Mouse (Mus musculus) brain, adult 2 months (tissue): Measurements from ENCODE around the gene Cd69.

ENCODE experiments used
- DNase-seq: peaks from one replicate; pipeline ENCODE4 v3.0.0; 2011; ENCODE audit warnings: low read depth, low spot score

Gene Cd69

DNA sequence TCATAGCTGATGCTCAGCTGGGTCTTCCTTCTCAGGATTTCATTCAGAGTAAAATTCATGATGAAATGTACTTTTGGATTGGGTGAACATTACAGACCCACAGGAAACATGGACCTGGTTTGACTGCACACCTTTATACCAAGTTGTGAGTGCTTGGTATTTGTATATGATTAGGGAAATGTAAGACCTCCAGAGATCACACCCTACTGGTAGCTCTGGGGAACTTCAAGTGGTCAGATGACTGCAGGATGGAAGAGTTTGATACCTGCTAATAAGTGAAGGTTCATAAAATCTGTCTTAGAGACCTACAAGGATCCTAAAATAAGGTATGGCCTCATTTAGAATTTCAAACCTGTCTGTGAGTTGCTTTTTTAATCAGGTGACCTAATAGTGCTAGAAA lies 27.0 kb downstream of the Cd69 start:
- no peak for DNase-seq

DNA sequence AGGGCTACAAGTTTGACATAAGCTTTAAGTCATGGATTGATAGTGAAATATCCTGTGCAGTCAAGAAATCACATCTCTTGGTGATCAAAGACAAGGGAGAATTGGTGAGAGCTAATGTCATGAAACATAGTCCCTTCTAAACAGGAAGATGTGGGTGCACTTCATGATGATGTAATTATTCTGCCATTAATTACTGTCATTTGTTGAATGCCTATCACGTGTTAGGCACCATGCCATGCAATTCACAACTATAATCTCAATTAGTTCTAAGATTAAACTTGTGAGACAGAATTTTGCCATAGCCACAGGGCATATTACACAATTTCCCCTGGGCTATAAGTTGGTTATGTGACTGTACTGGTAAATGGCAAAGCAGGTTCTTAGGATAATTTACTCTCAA lies 28.2 kb downstream of the Cd69 start:
- DNase-seq, result no peak

DNA sequence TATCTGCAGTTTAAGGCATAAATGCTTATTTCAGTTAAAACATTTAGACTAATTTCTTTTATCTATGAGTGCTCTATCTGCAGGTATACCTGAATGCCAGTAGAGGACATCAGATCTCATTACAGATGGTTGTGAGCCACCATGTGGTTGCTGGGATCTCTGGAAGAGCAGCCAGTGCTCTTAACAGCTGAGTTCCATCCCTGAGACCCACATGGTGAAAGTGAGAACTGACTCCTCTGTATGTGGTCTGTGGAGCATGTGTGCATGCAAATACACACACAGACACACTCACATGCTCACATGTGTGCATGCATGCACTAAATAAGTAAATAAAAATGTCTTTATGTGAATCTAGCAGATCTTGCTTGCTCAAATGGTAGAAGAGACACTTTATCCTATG lies 29.4 kb downstream of the Cd69 start:
- no peak for DNase-seq

DNA sequence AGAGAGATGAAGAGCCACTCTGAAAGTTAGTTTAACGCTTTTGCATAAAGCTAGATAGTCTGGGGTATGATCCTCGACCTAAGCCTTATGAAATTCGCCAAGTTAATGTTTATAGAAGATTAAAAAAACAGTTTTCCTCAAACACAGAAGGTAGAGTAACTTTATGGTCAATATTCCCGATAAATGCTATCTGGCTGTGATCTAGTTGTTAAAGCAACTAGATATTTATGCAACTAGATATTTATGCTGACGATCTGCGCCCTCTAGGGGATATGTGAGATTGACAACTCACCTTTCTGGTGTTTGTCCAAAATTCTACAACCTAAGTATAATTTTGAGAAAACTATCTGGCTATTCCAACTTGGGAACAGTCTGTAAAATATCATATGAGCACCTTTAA lies 33.3 kb downstream of the Cd69 start:
- DNase-seq, result no peak

DNA sequence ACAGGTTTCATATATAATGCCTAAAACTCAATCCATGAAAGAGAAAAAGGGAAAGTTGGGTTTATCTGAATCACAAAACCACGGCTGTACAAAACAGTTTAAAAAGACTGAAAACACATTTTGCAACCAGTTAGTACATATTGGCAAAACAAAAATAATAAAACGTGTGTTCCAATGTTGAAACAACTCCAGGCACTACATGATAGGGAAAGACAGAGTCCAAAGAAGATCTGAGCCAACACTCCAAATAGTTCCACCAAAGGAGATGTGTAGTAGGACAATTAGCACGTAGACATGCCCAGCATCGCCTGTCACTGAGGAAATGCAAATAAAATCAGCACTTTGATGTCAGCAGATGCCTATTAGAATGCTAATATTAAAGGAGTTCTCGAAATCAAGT lies 33.8 kb downstream of the Cd69 start:
- DNase-seq, result no peak

DNA sequence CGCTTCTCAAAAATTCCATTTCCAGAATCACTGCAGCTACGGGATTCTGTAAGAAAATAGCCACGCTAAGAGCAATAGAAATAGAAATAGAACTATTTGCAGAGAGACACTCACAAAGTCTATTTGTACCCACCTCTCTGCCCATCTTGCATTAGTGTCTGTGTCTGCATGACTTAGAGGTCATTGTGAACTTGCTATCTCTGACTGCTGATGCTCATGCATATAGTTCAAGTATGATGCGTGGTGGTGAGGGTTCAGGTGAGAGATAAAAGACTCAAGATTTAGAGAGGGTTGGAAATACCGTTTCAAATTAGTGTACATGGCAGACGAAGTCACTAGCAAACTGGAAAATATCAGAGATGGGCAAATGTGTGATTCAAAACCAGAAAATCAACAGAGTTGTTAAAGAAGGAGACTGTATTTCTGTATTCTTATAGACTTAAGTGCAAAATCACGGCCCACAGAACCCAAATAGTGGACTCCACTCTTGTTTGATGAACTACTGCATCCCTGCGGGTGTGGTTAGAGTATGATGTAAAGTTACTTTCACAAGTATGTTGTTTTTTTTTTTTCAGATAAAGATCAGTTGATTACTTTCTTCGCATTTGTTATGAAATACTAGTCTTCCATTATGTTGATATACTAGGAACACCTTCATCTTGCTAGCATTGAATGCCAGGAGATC lies 35.5 kb downstream of the Cd69 start:
- DNase-seq, result no peak

DNA sequence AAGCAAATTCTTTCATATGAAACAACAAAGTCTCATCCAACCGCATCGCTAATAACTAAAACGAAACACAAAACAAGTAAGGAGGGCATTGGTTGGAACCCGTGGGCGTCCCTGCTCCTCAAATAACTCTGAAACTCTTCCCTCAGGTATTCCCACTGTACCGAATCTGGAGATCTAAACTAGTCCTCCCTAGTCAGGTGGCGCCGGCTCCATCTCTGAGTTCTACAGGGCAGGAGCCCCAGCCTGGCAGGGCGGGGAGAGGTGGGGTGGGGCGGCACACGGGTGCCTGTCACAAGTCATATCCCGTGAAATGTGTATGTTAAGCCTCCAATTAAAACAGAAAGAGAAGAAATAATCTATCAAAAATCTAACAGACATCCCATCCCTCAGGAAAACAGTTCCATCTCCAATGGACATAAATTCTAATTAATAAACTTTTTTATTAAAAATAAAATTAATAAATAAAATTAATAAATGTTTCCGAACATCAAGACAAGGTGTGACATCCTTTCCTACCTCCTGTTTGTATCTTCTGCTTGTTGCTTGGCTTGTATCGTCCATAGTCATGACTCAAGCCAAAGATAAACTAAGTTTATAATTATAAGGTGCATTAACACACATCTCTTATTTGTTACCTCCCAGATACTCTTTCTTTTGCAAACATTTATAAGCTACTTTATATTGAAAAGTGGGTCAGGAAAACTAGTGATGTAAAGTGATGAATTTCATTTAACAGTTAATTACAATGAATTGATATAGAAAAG lies 36.8 kb downstream of the Cd69 start:
- DNase-seq, result peak; percentile 24

DNA sequence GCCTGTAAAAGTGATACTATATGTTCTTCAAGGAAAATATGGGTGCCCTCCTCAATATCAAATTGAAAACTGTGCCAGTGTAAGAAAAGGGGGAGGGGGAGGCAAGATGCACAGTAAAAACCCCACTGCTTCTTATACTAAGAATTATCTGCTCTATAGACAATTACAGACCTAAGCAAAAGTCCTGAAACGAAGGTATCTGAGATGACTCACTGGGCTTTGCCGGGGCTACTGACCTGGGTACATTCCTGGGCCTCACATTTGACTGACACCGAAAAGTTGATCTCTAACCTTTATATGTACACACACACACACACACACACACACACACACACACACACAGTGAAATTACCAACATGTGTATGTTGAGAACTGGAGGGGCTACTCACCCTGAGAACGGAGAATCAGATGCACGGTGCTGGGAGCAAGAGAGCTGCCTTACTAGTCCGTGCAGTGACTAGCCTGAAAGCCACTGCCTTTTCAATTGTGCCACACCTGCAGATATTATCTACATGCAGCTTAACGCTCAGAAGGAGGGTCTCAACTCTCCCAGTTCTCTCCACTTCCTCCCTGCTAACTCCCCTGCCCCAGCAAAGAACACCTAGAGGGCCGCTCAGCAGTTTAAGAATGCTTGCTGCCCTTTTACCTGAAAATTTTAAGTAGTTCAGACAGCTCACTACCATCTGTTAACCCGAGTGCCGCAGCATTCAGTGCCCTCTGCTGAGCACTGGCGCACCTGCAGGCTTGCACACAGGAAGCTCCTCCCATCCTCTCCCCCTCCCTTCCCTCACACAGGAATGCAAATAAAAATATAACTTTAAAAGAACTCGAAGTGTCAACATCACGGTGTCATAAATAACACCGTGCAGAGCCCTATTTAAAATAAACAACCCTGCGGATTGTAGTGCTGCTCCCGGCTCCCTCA lies 37.6 kb downstream of the Cd69 start:
- DNase-seq, result peak; percentile 88

DNA sequence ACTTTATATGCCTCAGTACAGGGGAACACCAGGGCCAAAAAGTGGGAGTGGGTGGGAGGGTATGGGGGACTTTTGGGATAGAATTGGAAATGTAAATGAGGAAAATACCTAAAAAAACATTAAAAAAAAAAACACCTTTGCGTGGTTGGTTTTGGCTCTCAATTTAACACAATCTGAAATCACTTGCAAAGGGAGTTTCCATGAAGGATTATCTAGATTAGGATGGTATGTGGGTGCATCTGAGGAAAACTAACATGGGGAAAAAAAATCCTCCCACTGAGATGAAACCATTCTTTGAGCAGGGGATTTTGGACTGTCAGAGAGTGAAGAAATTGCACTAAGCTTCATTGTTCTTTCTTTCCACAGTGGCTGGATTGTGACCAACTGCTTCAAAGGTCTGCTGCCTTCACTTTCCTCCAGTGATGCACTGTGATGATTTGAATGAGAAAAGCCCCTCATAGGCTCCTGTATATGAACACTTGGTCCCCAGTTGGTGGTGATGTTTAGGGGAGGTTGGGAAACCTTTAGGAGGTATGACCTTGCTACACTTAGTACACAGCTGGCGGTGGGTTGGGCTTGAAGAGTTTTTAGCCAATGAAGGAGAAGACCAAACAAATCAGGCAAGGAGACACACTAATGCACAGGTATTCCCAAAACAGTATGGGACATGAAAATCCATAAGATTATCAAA lies 38.4 kb downstream of the Cd69 start:
- DNase-seq, result no peak

DNA sequence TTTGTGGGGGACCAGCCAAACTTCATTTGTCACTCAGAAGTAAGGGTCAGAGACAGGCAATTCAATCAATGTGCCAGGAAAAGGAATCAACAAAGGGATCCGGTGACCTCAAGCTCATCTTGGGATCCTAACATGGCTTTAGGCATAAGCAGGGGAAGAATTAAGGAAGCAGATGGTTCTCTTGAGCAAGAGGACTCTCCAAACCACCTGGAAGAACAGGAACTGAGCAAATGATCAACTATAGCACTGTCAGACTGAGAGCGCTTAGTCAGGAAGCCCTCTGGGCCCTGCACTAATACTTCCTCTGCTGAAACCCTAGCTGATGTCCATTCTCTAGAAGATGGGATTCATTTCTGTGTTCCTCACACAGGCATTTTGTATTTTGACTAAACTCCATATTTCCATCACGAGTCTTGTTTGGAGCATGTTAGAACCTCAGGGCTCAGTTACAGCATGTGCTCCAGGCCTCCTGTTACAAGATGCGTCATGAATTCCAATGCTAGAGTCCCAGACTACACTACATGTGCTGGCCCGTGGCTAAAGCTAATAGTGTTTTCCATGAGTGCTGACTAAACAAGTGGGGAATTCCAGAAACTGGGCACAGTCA lies 39.3 kb downstream of the Cd69 start:
- DNase-seq, result peak; percentile 39

DNA sequence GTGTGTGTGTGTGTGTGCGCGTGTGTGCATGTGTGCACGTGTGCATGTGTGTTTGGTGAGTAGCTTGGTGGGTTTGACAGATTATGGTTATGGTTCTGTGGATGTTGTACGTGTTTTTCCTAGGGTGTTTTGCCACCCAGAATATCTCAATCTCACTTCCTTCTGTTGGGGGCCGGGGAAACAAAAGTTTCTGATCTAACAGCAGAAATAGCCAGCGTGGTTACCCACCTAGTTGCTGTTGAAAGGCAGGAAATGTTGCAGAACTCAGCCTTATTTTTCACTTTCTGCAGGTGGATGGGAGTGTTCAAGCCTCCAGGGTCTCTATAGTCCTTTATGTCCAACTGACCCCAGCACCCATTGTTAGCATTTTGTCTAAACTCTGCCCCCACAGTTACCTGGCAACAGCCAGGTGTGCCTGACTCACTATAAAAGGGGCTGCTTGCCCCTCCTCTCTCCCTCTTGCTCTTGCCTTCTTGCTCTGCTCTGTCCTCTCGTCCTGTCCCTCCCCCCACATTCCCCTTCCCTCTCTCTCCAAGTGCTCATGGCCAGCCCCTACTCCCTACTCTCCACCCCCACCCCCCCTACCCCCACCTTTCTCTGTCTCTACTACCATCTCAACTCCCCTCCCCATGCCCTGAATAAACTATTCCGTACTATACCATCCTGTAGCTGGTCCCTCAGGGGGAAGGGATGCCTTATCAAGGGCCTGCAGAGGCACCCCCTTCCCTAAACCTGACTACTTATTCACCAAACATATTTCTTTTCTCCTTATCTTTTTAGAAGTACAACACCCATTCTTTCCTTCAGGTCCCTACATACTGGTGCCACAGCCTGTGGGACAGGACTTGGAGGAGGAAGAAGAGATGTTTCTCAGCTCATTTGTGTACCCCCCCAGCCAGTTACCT lies 40.5 kb downstream of the Cd69 start:
- DNase-seq, result no peak

DNA sequence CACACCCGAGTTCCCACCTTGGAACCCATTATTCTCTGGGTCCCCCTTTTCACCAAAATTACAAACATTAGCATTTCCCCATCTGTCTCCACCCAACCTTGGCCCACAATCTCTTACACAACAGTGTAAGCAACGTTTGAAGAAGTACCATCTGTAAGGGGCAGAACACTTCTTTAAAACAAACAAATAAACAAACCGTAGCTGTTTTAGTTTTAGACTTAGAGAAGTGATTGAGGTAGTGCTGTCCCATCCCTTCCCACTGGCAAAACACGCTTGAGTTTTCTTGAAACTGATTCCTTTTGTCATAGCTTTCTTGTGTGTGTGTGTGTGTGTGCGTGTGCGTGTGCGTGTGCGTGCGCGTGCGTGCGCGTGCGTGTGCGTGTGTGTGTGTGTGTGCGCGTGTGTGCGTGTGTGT lies 41.3 kb downstream of the Cd69 start:
- DNase-seq, result no peak

DNA sequence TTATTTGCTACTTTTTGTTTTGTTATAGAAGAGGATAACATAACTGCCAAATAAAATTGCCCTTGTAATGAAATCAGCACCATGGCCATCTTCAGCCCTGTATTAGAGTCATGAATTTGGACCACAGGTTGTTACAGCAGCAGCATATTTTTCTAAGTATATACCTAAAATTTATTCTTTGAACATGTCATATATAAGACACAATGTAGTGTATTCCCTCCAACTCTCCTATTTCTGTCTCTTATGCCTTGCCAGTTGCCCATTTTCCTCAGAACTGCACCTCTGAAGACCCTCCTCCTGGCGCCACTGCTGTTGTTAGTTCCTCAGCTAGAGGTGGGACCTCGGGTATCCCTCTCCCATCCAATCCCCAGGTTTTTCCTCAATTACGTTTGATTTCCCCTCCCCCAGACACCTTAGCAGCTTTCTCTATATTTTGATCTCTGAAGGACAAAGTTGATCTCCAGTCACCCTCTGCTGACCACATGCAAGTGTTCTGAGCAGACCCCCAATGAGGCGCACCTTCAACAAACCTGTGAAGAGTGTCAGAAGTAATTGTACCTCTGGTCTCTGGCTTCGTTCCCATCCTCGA lies 41.8 kb downstream of the Cd69 start:
- DNase-seq, result no peak

DNA sequence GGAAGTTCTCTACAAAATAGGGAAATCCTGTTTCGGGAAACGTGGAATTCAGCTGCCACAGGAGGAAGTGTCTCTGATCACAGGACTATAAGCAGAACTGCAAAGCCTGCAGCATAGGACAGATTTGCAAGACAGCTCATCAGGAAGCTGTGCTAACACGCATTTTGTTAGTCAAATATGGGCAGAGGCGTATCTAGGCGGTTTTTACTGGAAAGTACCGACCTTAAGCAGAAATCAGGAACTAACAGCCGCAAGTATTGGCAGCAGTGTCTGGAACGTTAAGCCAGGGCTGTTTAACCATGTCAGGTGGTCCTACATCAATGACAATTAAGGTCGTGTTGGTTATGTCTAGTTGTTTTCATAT lies 42.4 kb downstream of the Cd69 start:
- peak; percentile 58 for DNase-seq

DNA sequence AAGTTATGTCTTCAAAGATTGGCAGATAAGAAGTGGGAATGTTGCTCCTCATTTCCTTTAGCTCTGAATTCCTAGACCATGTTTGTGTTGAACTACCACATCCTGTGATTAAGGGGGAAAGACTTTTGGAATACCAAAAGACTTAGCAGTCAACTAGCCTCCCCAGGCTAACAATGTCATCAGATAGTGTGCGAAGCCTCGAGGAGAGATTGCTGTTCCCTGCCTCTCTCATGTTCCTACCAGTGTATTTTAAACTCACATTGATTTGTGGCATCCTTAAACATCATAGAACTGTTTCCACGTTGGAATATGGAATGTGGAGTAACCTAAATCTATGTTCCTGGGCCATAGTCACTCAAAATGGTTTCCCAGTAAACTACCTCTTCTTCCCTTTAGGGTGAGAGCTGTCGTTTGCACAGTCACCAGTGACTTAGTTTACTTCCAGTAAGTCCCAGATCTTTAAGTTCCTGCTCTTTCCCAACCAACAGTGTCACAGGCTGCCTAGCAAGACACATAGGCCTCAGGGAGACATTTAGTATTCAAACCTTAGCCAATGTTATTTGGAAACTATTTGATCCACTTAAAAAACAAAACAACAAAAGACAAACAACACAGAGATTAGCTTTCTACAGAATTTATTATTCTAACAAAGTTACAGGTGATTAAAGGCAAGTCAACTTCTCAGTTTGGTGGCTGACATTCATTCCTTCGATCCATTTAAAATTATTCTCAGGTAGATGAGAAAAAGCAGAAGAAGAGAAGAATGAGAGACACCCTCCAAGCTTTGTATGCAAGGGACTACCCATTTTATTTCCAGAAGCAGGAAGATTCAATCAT lies 43.0 kb downstream of the Cd69 start:
- no peak for DNase-seq

DNA sequence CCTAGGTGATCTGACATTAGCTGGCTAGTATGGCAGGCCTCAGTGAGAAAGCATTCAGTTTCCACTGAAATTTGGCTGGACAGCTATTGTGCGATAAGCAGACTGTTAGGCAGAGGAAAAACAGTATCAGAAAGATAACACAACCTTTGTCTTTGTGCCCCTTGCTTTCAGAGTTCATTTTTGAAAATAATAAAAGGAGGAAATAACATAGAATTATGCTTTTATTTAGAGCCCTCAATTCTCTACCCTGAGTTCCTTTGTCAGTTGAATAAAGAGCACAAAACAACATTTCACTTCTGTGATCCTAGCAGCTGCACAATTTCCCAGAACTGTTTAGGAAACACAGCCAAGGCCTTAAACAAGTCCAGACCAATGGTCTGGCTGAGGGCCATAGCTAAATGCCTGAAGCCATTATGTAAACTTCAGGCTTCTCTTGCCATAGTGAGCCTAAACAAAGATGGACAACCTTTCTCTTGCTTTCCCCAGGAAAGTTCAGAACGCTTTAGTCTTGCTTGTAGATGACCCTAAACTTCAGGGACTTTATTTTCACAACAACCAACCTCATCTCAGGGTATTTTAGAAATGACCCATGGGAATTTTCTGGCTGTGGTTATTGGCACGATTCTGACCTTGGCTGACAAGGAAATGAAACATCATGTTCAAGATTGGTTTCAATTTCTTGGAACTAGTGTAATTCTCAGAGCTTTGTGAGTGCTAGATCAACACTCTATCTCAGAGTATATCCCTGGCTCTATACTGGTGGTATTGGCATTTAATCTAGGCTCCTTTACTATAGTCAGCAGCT lies 45.3 kb downstream of the Cd69 start:
- peak; percentile 46 for DNase-seq

DNA sequence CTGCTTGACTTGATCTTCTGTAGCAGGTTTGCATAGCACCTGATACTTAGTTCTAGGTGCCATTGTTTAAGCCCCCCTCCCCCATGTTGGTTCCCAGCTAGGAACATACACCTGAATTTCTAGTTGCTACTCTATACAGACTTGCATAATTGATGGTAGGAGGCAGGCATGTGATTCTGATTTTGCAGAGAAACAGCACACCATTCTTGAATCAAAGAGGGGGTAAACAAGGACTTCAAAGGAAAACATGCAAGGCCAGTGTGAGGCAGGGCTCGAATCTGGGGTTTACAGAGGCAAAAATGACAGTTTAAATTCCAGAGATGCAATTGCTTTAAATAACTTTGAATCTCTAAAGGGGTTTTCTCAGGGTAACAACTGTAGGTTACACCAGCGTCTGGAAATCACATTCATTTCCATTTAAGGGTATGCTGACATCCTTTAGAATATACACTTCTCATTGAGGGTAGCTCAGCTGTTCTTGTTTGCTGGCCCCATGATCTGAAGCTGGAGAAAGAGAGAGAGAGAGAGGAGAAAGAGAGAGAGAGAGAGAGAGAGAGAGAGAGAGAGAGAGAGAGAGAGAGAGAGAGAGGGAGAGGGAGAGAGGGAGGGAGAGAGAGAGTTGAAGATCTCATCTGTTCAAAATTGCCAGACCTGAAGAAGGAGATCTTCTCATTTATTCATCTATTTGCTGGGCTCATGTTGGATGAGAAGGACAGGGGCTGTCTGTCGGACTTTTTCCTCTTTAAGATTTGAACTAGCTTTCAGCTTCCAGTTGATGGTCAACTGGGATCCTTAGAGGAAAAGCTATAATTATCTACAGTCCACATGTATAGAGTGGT lies 46.1 kb downstream of the Cd69 start:
- no peak for DNase-seq
